Mouse (Mus musculus): ENCODE measurements around the gene Layn. TPM values are rescaled to one million over a fixed set of nuclear protein-coding genes. Genes with fewer than 3 reads are reported as not detected.

Layn gene
- total and polyA plus RNA-seq, 2 experiments from 2014 or later = 3.2 to 3.8 TPM

DNA sequence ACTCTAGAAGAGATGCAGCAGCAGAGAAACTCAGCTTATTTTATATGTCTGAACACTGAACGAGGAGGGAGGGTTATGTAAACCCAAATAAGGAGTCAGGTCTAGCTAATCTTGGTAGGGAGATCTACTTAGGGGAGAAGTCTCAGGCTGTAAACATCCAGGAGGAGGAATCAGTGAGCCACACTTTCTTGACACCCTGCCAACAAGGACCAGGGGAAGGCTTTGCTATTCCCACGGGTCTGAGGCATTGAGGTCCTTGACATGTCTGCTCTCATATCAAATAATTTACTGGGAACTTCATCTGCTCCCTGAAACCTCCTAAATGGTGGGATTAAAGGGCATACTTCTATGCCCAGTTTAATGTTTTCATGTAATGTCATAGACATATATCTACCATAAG is 19.4 kb upstream of the Layn start:
- no peaks in the 10 kb centered on the region for H3K9me3 ChIP-seq (ENCODE audit: low read length)
- no peaks in the 10 kb centered on the region for H3K4me1 ChIP-seq (ENCODE audit: insufficient read depth)
- no peak overlapping the region for H3K4me2 ChIP-seq (ENCODE audit: low read depth)
- no peak for TF ChIP-seq CTCF (IDR thresholded peaks at IDR 0.05; ENCODE audit: low read depth)
- 45% methylated on average over 2 of the region's 2 CpGs for WGBS
- H3K9ac ChIP-seq = no peak overlapping the region
- H3K4me3 ChIP-seq (ENCODE audit: low read depth, low read length) = no peak overlapping the region
- no peak overlapping the region for H3K27ac ChIP-seq (ENCODE audit: low read depth, low read length)
- no peaks in the 10 kb centered on the region for H3K27me3 ChIP-seq (ENCODE audit: insufficient read depth, low read length)
- DNase-seq = no peak
- no peaks in the 10 kb centered on the region for H3K36me3 ChIP-seq (ENCODE audit: insufficient read depth)
- no peak for ATAC-seq

DNA sequence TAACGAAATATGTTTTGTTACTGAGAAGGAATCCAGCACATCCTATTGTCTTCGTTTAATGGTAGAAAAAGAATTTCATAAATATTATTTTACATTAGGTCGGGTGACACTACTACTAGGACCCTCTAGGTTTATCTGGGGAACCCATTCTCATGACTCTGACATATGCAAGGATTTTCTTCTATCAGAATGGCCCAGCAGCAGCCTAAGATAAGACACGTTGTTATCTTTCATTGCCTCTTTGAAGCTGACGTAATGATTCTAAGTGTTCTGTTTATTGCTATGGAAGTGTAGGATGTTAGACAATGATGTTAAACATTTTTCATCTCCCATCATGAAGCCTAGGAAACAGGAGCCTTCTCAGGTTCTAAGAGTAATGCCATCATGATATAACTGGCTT is 16.8 kb upstream of the Layn start:
- no peak for TF ChIP-seq CTCF (IDR thresholded peaks at IDR 0.05; ENCODE audit: low read depth)
- no peak for ATAC-seq

DNA sequence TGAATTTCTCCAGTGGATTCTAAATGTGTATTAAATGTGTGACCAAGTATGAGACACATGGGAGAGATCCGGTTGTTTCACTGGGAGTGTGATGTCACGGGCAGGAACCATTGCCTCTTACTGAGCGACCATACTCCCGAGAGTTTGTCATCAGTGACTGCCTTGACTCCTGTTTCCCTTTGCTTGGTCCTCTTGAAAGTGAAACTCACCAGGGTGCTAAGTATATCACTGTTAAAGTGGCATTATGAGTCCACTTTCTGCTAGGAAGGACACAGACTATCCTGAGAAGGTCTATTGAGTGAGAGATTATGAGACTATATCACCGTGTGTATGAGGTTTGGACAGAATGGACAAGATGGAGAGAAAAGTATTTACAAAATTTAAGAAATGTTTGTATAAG is 4.7 kb upstream of the Layn start:
- no peaks in the 10 kb centered on the region for H3K36me3 ChIP-seq (ENCODE audit: insufficient read depth)
- TF ChIP-seq CTCF (IDR thresholded peaks at IDR 0.05; ENCODE audit: low read depth) = no peak
- ATAC-seq (no peak), DNase-seq (no peak)
- WGBS = 89% methylated on average over 5 of the region's 5 CpGs
- no peaks in the 10 kb centered on the region for H3K9me3 ChIP-seq (ENCODE audit: low read length)
- no peak overlapping the region for H3K4me2 ChIP-seq (ENCODE audit: low read depth)
- 0 out of 2 replicates have a peak, but pooled peaks cover 2% of the 10 kb centered on the region for H3K4me1 ChIP-seq (ENCODE audit: insufficient read depth)
- no peaks in the 10 kb centered on the region for H3K27me3 ChIP-seq (ENCODE audit: insufficient read depth, low read length)
- H3K4me3 ChIP-seq (ENCODE audit: low read depth, low read length) = no peak overlapping the region
- no peak overlapping the region for H3K27ac ChIP-seq (ENCODE audit: low read depth, low read length)
- no peak overlapping the region for H3K9ac ChIP-seq

More for the DNA sequence above, 16.8 kb upstream of the Layn start:
- H3K9me3 ChIP-seq (ENCODE audit: low read length) = no peaks in the 10 kb centered on the region
- WGBS = 75% methylated on average over 5 of the region's 5 CpGs
- no peaks in the 10 kb centered on the region for H3K4me1 ChIP-seq (ENCODE audit: insufficient read depth)
- no peak overlapping the region for H3K4me3 ChIP-seq (ENCODE audit: low read depth, low read length)
- H3K27me3 ChIP-seq (ENCODE audit: insufficient read depth, low read length) = no peaks in the 10 kb centered on the region
- H3K9ac ChIP-seq = no peak overlapping the region
- no peak overlapping the region for H3K27ac ChIP-seq (ENCODE audit: low read depth, low read length)
- DNase-seq = no peak
- H3K4me2 ChIP-seq (ENCODE audit: low read depth) = no peak overlapping the region
- no peaks in the 10 kb centered on the region for H3K36me3 ChIP-seq (ENCODE audit: insufficient read depth)

DNA sequence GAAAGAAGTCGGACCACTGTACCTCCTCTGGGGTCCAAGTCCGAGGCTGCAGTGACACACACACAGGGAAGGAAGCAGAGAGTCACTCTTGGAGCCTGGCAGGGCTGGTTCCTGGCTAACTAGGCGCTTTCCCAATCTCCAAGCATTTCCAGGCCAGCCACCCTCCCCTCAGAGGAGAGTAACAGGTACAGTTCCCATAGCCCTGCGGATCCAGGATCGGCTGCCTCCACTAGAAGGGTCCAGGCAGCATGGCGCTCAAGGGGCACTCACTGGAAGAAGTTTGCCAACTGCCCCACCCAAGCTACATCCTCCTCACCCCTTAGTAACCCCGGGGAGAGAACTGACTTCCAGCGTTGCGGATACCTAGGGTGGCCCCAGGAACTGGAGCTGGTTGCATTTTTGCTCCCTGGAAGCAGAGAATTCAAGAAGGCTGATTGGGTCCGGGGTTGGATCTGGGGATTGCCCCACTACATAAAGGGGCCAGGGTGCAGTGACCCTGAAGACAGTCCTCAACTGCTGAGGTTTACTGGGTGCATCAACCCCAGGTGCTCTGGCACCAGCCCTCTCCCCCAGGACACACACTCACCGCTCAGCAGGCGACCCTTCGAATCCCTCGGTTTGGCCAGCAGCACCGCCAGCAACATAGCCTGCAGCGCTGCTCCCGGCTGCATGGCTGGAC is 455 bp downstream of the Layn start:
- no peak for DNase-seq

DNA sequence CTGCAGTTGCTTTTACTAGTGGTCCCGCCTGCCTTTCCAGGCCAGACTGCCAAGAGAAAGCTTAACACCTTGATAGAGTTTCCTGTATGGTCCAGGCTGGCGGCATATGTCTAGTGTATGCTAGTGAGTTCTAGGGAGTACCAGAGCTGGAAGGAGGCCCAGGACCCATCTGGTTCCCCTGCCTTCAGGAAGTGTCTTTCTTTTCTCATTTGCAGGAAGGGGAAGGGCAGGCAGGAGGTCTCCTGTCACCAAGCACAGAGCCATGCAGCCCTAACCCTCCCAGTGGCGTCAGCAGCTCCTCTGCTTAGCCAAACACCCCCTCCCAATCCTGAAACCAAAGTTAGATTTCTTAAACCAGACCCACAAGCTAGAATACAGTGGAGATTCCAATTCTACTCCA is 1.1 kb downstream of the Layn start:
- Histone ChIP-seq H3K4me1 (ENCODE audit: insufficient read depth) (peaks cover 11% of the 10 kb centered on the region; the same call in 1 of the 2 replicates), H3K9ac (no peak overlapping the region), H3K4me3 (ENCODE audit: low read depth, low read length) (peak overlapping the region; percentile 9; the same call in 1 of the 2 replicates), H3K27ac (ENCODE audit: low read depth, low read length) (no peak overlapping the region), H3K9me3 (ENCODE audit: low read length) (no peaks in the 10 kb centered on the region), H3K36me3 (ENCODE audit: insufficient read depth) (no peaks in the 10 kb centered on the region), H3K27me3 (ENCODE audit: insufficient read depth, low read length) (no peaks in the 10 kb centered on the region), H3K4me2 (ENCODE audit: low read depth) (peak overlapping the region; percentile 66)
- 19% methylated on average over 3 of the region's 3 CpGs for WGBS
- TF ChIP-seq CTCF (IDR thresholded peaks at IDR 0.05; ENCODE audit: low read depth) = no peak
- peak; percentile 56 for DNase-seq
- ATAC-seq = peak; percentile 53; the same call in 1 of the 2 replicates

More for the DNA sequence above, 455 bp downstream of the Layn start:
- peaks cover 11% of the 10 kb centered on the region; the same call in 1 of the 2 replicates for H3K4me1 ChIP-seq (ENCODE audit: insufficient read depth)
- H3K36me3 ChIP-seq (ENCODE audit: insufficient read depth) = no peaks in the 10 kb centered on the region
- H3K27ac ChIP-seq (ENCODE audit: low read depth, low read length) = no peak overlapping the region
- H3K9ac ChIP-seq = peak overlapping the region; percentile 44
- TF ChIP-seq CTCF (IDR thresholded peaks at IDR 0.05; ENCODE audit: low read depth) = no peak
- peak overlapping the region; percentile 66 for H3K4me2 ChIP-seq (ENCODE audit: low read depth)
- H3K9me3 ChIP-seq (ENCODE audit: low read length) = no peaks in the 10 kb centered on the region
- peak overlapping the region; percentile 34 for H3K4me3 ChIP-seq (ENCODE audit: low read depth, low read length)
- 1% methylated on average over 17 of the region's 17 CpGs for WGBS
- ATAC-seq = no peak; the same call in none of the 2 replicates
- H3K27me3 ChIP-seq (ENCODE audit: insufficient read depth, low read length) = no peaks in the 10 kb centered on the region

DNA sequence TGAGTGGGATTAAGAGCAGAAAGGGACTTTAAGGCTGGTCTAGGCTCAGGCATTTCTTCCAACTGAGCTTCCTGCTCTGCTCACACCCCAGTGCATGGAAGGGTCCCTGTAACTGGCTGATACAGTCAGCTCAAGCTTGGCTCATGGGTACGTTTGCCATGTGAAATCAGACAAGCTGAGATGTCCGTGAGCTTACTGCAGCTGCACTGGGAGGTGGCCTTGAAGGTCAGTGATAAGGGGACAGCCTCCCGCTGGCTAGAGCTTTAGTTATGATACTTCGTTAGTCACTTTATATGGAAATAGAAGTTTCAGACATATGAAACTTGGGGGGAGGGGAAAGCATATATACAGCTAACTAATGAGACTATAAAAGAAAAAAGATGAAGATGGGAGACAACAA is 6.1 kb downstream of the Layn start:
- no peak overlapping the region for H3K27ac ChIP-seq (ENCODE audit: low read depth, low read length)
- 81% methylated on average over 4 of the region's 4 CpGs for WGBS
- ATAC-seq (no peak), DNase-seq (no peak)
- no peak overlapping the region for H3K4me2 ChIP-seq (ENCODE audit: low read depth)
- H3K9ac ChIP-seq = no peak overlapping the region
- no peaks in the 10 kb centered on the region for H3K9me3 ChIP-seq (ENCODE audit: low read length)
- H3K36me3 ChIP-seq (ENCODE audit: insufficient read depth) = no peaks in the 10 kb centered on the region
- peaks cover 4% of the 10 kb centered on the region; the same call in 1 of the 2 replicates for H3K4me1 ChIP-seq (ENCODE audit: insufficient read depth)
- no peak for TF ChIP-seq CTCF (IDR thresholded peaks at IDR 0.05; ENCODE audit: low read depth)
- no peaks in the 10 kb centered on the region for H3K27me3 ChIP-seq (ENCODE audit: insufficient read depth, low read length)
- no peak overlapping the region for H3K4me3 ChIP-seq (ENCODE audit: low read depth, low read length)

DNA sequence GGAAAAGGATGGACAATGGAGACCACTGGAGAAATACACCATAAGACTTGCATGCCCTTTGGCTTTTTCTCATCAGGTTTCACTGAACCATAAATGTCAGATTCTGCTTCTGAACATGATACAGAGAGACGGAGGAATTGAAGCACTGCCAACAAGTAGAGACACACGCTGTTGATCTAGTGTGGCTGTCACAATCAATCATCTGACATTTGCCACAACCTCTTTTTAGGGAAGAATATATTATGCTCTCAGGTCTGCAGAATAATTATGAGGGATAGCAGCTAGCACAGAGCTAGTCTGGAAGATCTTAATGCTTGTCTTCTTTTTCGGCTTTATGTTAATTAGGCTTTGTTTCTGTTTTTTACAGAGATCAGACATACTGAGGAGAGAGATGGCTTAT is 8.7 kb downstream of the Layn start:
- peak; percentile 44 for DNase-seq
- no peak for TF ChIP-seq CTCF (IDR thresholded peaks at IDR 0.05; ENCODE audit: low read depth)
- Histone ChIP-seq H3K4me3 (ENCODE audit: low read depth, low read length) (no peak overlapping the region), H3K27ac (ENCODE audit: low read depth, low read length) (no peak overlapping the region), H3K4me1 (ENCODE audit: insufficient read depth) (no peaks in the 10 kb centered on the region), H3K9ac (no peak overlapping the region), H3K27me3 (ENCODE audit: insufficient read depth, low read length) (no peaks in the 10 kb centered on the region), H3K36me3 (ENCODE audit: insufficient read depth) (no peaks in the 10 kb centered on the region), H3K4me2 (ENCODE audit: low read depth) (no peak overlapping the region), H3K9me3 (ENCODE audit: low read length) (no peaks in the 10 kb centered on the region)
- 46% methylated on average over 3 of the region's 3 CpGs for WGBS
- ATAC-seq = peak; percentile 70

Data from forebrain, postnatal 0 days (tissue).